Mouse (Mus musculus): Measurements from ENCODE around the gene Emx1.

- TF ChIP-seq CTCF (IDR thresholded peaks at IDR 0.05; ENCODE audit: extremely low read depth, insufficient read depth, insufficient read length, insufficient replicate concordance) (no peak), POLR2A (IDR thresholded peaks at IDR 0.05; ENCODE audit: low read depth, low read length) (no peak)
These were observed 3.3 kb upstream of the Emx1 start for GRCm38 (mm10) chr6:85183951-85184350.

Data from spleen, adult 2 months (tissue).